In the genomic region with DNA sequence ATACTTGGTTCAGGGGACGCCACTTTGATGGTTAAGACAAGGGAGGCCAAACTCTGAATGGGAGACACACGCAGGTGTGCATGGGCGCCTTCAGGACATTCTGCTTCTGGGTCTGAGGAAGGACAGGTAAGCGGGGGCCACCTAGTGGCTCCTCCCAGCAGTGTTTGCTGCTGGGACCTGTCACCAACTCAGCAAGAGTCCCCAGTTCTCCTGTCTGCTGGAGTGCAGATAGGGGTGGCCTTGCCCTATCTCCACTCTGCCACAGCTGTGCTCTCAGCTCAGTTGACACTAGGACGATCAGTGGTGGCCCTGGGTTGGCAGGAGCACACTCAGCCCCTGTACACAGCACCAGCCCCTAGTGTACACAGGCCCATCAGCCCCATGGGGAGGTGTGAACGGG, we compare ENCODE assay signal across 1 mouse cellular context.
TF ChIP-seq lines count a peak whose summit lies in the region.

No protein-coding gene starts in this region.

TF ChIP-seq in MEL, 35 proteins besides CTCF, POLR2A, EP300 and RAD21:
- TF ChIP-seq ZC3H11A (IDR thresholded peaks at IDR 0.05; ENCODE audit: low read depth, low read length), result no peak
- TF ChIP-seq POLR2AphosphoS5 (IDR thresholded peaks at IDR 0.05; ENCODE audit: borderline replicate concordance, low read depth, low read length), result peak; percentile 56; the same call in 1 of the 2 replicates
- TF ChIP-seq KAT2A (conservative IDR thresholded peaks at IDR 0.05; ENCODE audit: low read depth, low read length), result no peak
- no peak for TF ChIP-seq ZKSCAN1 (IDR thresholded peaks at IDR 0.05; ENCODE audit: low read depth, low read length)
- peak; percentile 21; the same call in 1 of the 2 replicates for TF ChIP-seq GATA1 (IDR thresholded peaks at IDR 0.05; ENCODE audit: low read depth, low read length)
- TF ChIP-seq POLR2AphosphoS2 (IDR thresholded peaks at IDR 0.05; ENCODE audit: low read length), result no peak
- peak; percentile 20 for TF ChIP-seq TAL1 (IDR thresholded peaks at IDR 0.05; ENCODE audit: low read length)
- no peak for TF ChIP-seq NRF1 (IDR thresholded peaks at IDR 0.05; ENCODE audit: insufficient read depth, low read depth, low read length, poor library complexity, severe bottlenecking)
- TF ChIP-seq SMC3 (IDR thresholded peaks at IDR 0.05; ENCODE audit: low read depth, low read length), result peak; percentile 64
